Mouse (Mus musculus): ENCODE results near the gene Furin. TPM values are rescaled to one million over a fixed set of nuclear protein-coding genes. Genes with fewer than 3 reads are reported as not detected.

Gene Furin
- polyA plus RNA-seq, 1 experiment from 2014 or later: 16.0 TPM

- Histone ChIP-seq H3K27ac (peak overlapping the region; percentile 90), H3K4me3 (peak overlapping the region; percentile 75), H3K9ac (peak overlapping the region; percentile 67), H3K9me3 (replicated peaks) (no peaks in the 10 kb centered on the region), H3K4me2 (peak overlapping the region; percentile 83), H3K27me3 (no peaks in the 10 kb centered on the region), H3K4me1 (replicated peaks) (peaks cover 35% of the 10 kb centered on the region), H3K36me3 (peaks cover 25% of the 10 kb centered on the region)
- under 1% methylated on average over 45 of the region's 45 CpGs for WGBS
- ATAC-seq (replicated peaks; ENCODE audit: insufficient number of reproducible peaks, insufficient read depth, low FRiP score, low read depth): peak; percentile 98
Measured at GRCm38 (mm10) chr7:80339793-80340628, 65.2 kb downstream of the Furin start.

- no peaks in the 10 kb centered on the region for H3K27me3 ChIP-seq
- ATAC-seq (replicated peaks; ENCODE audit: insufficient number of reproducible peaks, insufficient read depth, low FRiP score, low read depth): no peak
- peaks cover 32% of the 10 kb centered on the region for H3K36me3 ChIP-seq
- peaks cover 35% of the 10 kb centered on the region for H3K4me1 ChIP-seq (replicated peaks)
- peak overlapping the region; percentile 56 for H3K9ac ChIP-seq
- 8% methylated on average over 17 of the region's 17 CpGs for WGBS
- peak overlapping the region; percentile 75 for H3K4me3 ChIP-seq
- no peaks in the 10 kb centered on the region for H3K9me3 ChIP-seq (replicated peaks)
- peak overlapping the region; percentile 43 for H3K27ac ChIP-seq
- peak overlapping the region; percentile 83 for H3K4me2 ChIP-seq
Measured at GRCm38 (mm10) chr7:80339371-80339770, 65.9 kb downstream of the Furin start.

Other genes with a start within 250 kb of the Furin start
- 12.4 and 14.0 TPM in 2 replicates for gene Sema4b, start 218.6 kb downstream of the Furin start, polyA plus RNA-seq (2015; fragmentation: Nextera tagmentation; extraction: Ambion mirVana)
- 48.7 and 65.4 TPM in 2 replicates for gene Cib1, start 172.6 kb downstream of the Furin start, polyA plus RNA-seq (2015; fragmentation: Nextera tagmentation; extraction: Ambion mirVana)
- gene Gdpgp1, start 172.6 kb downstream of the Furin start, polyA plus RNA-seq (2015; fragmentation: Nextera tagmentation; extraction: Ambion mirVana): 2.7 and 3.8 TPM in 2 replicates
- 0.63 and 1.2 TPM in 2 replicates for gene Ttll13, start 159.1 kb downstream of the Furin start, polyA plus RNA-seq (2015; fragmentation: Nextera tagmentation; extraction: Ambion mirVana)
- 36.3 and 39.5 TPM in 2 replicates for gene Ngrn, start 144.2 kb downstream of the Furin start, polyA plus RNA-seq (2015; fragmentation: Nextera tagmentation; extraction: Ambion mirVana)
- gene Vps33b, start 135.8 kb downstream of the Furin start, polyA plus RNA-seq (2015; fragmentation: Nextera tagmentation; extraction: Ambion mirVana): 8.1 and 12.1 TPM in 2 replicates
- gene Prc1, start 111.0 kb downstream of the Furin start, polyA plus RNA-seq (2015; fragmentation: Nextera tagmentation; extraction: Ambion mirVana): 125 and 145 TPM in 2 replicates
- gene Rccd1, start 81.0 kb downstream of the Furin start, polyA plus RNA-seq (2015; fragmentation: Nextera tagmentation; extraction: Ambion mirVana): 7.9 and 9.0 TPM in 2 replicates
- 16.6 and 21.5 TPM in 2 replicates for gene Unc45a, start 64.4 kb downstream of the Furin start, polyA plus RNA-seq (2015; fragmentation: Nextera tagmentation; extraction: Ambion mirVana)
- 16.1 and 17.4 TPM in 2 replicates for gene Hddc3, start 62.3 kb downstream of the Furin start, polyA plus RNA-seq (2015; fragmentation: Nextera tagmentation; extraction: Ambion mirVana)
- 15.1 and 21.1 TPM in 2 replicates for gene Man2a2, start 34.1 kb downstream of the Furin start, polyA plus RNA-seq (2015; fragmentation: Nextera tagmentation; extraction: Ambion mirVana)
- gene Fes, start 17.5 kb downstream of the Furin start, polyA plus RNA-seq (2015; fragmentation: Nextera tagmentation; extraction: Ambion mirVana): 10.9 and 14.4 TPM in 2 replicates
- 13.0 and 15.3 TPM in 2 replicates for gene Blm, start 129.7 kb upstream of the Furin start, polyA plus RNA-seq (2015; fragmentation: Nextera tagmentation; extraction: Ambion mirVana)